Mouse (Mus musculus) embryonic facial prominence, embryonic 15.5 days (tissue): ENCODE measurements around the gene Sez6. TPM values are rescaled to one million over a fixed set of nuclear protein-coding genes. Genes with fewer than 3 reads are reported as not detected.

ENCODE experiments used
- ATAC-seq: fragments of 200-750 bp; cut with Nextera tagmentation; 2 replicates; pipeline ENCODE4 v1.8.0; 2017; ENCODE audit warnings: low read depth, moderate TSS enrichment; ENCODE audit not compliant: insufficient number of reproducible peaks, low FRiP score, low TSS enrichment
- H3K27ac ChIP-seq: fragments of 300-500 bp; sonication (generic); replicated peaks from 2 replicates; pipeline ENCODE4 v1.5.1; 2015; ENCODE audit warnings: mild to moderate bottlenecking, inconsistent platforms
- H3K27me3 ChIP-seq: fragments of 300-500 bp; sonication (generic); 2 replicates; pipeline ENCODE4 v1.6.1; 2015; ENCODE audit warnings: inconsistent platforms
- H3K36me3 ChIP-seq: fragments of 300-500 bp; sonication (generic); 2 replicates; pipeline ENCODE4 v1.6.1; 2015; ENCODE audit warnings: mild to moderate bottlenecking, inconsistent platforms
- H3K4me1 ChIP-seq: fragments of 300-500 bp; sonication (generic); 2 replicates; pipeline ENCODE4 v1.6.1; 2015; ENCODE audit warnings: inconsistent platforms
- H3K4me2 ChIP-seq: fragments of 300-500 bp; sonication (generic); replicated peaks from 2 replicates; pipeline ENCODE4 v1.6.1; 2015; ENCODE audit warnings: mild to moderate bottlenecking, inconsistent platforms
- H3K4me3 ChIP-seq: fragments of 300-500 bp; sonication (generic); replicated peaks from 2 replicates; pipeline ENCODE4 v1.5.1; 2015; ENCODE audit warnings: mild to moderate bottlenecking, inconsistent platforms
- H3K9ac ChIP-seq: fragments of 300-500 bp; sonication (generic); 2 replicates; pipeline ENCODE4 v1.6.1; 2015; ENCODE audit warnings: inconsistent platforms
- H3K9me3 ChIP-seq: fragments of 300-500 bp; sonication (generic); replicated peaks from 2 replicates; pipeline ENCODE4 v1.6.1; 2016; ENCODE audit warnings: inconsistent platforms
- WGBS: fragments of 180-500 bp; shearing (Covaris S2); methylation state at CpG from one replicate; pipeline ENCODE4 v1.1.7; 2015; 5-methylcytosine and 5-hydroxymethylcytosine counted together
- polyA plus RNA-seq: library from polyadenylated mRNA; unstranded; fragments of >200 nt; fragmentation: Nextera tagmentation; extraction: Ambion mirVana; gene quantifications from 2 replicates; pipeline ENCODE4 v1.2.1, GENCODE M21; 2015

Gene Sez6
- polyA plus RNA-seq: 0.60 and 1.3 TPM in 2 replicates

DNA sequence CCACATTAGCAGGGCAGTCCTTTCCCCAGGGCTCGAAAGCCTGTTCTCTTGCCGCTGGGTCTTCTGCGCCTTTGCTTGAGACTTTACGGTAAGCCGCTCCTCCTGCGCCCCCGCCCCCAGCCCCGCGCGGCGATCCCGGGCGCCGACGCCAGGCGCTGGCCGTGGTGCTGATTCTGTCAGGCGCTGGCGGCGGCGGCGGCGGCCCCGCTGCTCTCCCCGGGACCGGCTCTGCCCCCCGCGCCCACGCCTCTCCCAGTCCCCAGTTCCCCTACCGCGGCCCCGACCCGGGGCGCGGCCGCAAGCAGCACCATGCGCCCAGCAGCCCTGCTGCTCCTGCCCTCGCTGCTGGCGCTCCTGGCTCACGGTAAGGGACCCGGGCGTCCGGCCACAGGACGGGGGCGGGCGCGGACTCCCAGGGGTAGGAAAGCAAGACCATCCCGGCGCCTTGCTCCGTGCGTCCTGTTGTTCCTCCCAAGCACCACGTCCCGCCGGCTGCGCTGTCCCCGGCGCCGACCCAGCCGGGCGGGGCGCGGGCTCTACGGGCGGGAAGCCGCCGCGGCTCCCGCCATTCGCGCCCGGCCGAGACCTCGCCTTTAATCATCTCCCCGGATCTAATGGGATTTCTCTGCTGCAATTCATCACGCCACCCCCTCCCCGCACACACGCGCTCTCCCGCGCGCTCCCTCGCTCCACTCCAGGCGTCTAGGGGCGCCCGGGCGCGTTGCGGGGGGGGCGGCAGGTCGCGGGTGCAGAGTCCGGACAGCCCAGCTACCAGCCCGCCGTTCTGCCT, at the start of gene Sez6:
Gene Sez6, plus strand, starts transcription at position 50 of the 790 bp plus-strand sequence.
- Histone ChIP-seq H3K36me3 (no peaks in the 10 kb centered on the region), H3K9me3 (no peaks in the 10 kb centered on the region), H3K4me3 (peak within 1 kb of the TSS; percentile 51), H3K27ac (no peak within 1 kb of the TSS), H3K4me2 (peak within 1 kb of the TSS; percentile 99), H3K27me3 (peaks cover 72% of the 10 kb centered on the region), H3K4me1 (peaks cover 18% of the 10 kb centered on the region), H3K9ac (no peak within 1 kb of the TSS)
- ATAC-seq: peak; percentile 45; the same call in 1 of the 2 replicates
- WGBS: under 1% methylated on average over 94 of the region's 94 CpGs

GRCm38 (mm10) chr11:77884524-77885245, 45.9 kb upstream of the Sez6 start:
- ATAC-seq: no peak
- no peak overlapping the region for H3K9ac ChIP-seq
- H3K9me3 ChIP-seq: no peaks in the 10 kb centered on the region
- H3K27ac ChIP-seq: no peak overlapping the region
- H3K27me3 ChIP-seq: peaks cover 32% of the 10 kb centered on the region
- no peaks in the 10 kb centered on the region for H3K36me3 ChIP-seq
- WGBS: 37% methylated on average over 10 of the region's 10 CpGs
- no peak overlapping the region for H3K4me2 ChIP-seq
- no peak overlapping the region for H3K4me3 ChIP-seq
- peaks cover 33% of the 10 kb centered on the region for H3K4me1 ChIP-seq

DNA sequence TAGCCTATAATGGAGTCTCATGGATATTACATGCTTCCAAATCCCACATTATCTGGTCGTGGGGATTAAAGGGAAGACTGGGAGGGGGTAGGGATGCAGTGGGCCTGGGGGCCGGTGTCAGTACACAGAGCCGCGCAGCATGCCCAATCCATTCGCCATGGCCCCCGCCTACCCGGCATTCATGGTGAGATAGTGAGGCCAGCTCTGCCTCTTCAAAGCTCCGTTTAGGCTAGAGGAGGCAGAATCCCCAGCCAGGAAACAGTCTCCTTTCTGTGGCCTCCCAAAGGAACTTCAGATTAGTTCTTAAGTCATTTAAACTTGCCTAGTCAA, 45.4 kb upstream of the Sez6 start:
- ATAC-seq: peak; percentile 73; the same call in 1 of the 2 replicates
- no peak overlapping the region for H3K4me2 ChIP-seq
- H3K9me3 ChIP-seq: no peaks in the 10 kb centered on the region
- 19% methylated on average over 8 of the region's 8 CpGs for WGBS
- H3K36me3 ChIP-seq: no peaks in the 10 kb centered on the region
- no peak overlapping the region for H3K27ac ChIP-seq
- no peak overlapping the region for H3K4me3 ChIP-seq
- no peak overlapping the region for H3K9ac ChIP-seq
- peaks cover 33% of the 10 kb centered on the region for H3K4me1 ChIP-seq
- peaks cover 33% of the 10 kb centered on the region for H3K27me3 ChIP-seq

DNA sequence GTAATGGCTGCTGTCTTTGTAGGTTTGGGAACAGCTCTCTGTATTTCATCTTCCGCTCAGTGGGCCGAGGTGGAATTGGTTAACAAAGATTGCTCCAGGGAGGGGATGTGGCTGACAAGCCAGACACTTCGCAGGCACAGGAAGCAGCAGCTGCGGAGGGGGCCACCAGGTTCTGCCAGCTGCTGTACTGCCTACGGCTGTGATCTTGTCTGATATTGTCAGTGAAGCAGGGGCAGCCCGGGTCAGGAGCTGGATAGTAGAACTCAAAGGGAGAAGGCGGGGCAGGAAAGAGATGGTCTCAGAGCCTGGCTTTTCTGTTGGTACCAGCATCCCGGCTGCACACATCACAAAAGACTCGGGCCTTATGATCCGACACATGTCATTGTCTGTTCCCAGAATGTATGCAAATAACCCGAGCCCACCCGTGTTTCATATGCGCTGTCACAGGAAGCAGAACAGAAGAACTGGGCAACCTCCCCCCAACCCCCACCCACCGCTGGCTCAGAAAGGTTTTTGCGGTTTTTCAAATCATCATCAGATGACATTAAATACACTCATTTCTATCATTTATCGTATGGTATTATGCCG, 43.1 kb upstream of the Sez6 start:
- Histone ChIP-seq H3K9ac (no peak overlapping the region), H3K9me3 (no peaks in the 10 kb centered on the region), H3K4me2 (peak overlapping the region; percentile 19; the same call in 1 of the 2 replicates), H3K4me3 (no peak overlapping the region), H3K4me1 (peaks cover 33% of the 10 kb centered on the region), H3K27ac (no peak overlapping the region), H3K36me3 (no peaks in the 10 kb centered on the region), H3K27me3 (peaks cover 36% of the 10 kb centered on the region)
- WGBS: 9% methylated on average over 17 of the region's 17 CpGs
- ATAC-seq: no peak; the same call in 1 of the 2 replicates

DNA sequence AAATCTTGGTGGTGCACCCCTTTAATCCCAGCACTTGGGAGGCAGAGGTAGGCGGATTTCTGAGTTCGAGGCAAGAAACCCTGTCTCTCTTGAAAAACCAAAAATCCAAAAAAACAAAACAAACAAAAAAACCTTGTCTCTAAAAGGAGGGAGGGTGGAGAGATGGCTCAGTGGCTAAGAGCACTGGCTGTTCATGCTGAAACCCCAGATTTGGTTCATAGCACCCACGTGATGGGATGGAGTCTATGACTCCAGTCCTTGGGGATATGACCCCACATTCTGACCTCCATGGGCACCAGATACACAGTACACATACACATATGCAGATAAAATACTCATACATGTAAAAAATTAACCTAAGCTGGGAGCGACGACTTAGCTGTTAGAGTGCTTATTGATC, 41.8 kb upstream of the Sez6 start:
- Histone ChIP-seq H3K4me3 (no peak overlapping the region), H3K36me3 (no peaks in the 10 kb centered on the region), H3K27me3 (peaks cover 29% of the 10 kb centered on the region), H3K4me1 (peaks cover 45% of the 10 kb centered on the region), H3K27ac (no peak overlapping the region), H3K9me3 (no peaks in the 10 kb centered on the region), H3K9ac (no peak overlapping the region), H3K4me2 (no peak overlapping the region)
- WGBS: 83% methylated on average over 5 of the region's 5 CpGs
- ATAC-seq: no peak

DNA sequence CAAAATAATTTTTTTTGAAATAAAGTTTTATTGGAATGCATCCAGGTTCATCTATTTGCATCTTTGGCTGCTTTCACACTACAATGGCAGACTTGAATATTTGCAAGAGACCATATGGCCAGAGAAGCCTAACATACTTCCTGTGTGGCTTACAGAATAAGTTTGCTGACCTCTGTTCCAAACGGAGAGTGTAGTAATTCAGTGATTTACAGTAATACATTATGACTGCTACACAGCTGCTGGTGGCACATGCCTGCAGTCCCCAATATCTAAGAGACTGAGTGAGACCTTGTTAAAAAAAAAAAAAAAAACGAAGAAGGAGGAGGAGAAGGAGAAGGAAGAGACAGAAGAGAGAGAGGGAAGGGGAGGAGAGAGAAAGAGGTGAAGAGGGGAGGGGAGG, 41.1 kb upstream of the Sez6 start:
- Histone ChIP-seq H3K4me2 (no peak overlapping the region), H3K4me1 (peaks cover 51% of the 10 kb centered on the region), H3K9me3 (no peaks in the 10 kb centered on the region), H3K27ac (no peak overlapping the region), H3K27me3 (peaks cover 26% of the 10 kb centered on the region), H3K9ac (no peak overlapping the region), H3K36me3 (no peaks in the 10 kb centered on the region), H3K4me3 (no peak overlapping the region)
- ATAC-seq: no peak
- WGBS: 23% methylated on average over 1 of the region's 2 CpGs

DNA sequence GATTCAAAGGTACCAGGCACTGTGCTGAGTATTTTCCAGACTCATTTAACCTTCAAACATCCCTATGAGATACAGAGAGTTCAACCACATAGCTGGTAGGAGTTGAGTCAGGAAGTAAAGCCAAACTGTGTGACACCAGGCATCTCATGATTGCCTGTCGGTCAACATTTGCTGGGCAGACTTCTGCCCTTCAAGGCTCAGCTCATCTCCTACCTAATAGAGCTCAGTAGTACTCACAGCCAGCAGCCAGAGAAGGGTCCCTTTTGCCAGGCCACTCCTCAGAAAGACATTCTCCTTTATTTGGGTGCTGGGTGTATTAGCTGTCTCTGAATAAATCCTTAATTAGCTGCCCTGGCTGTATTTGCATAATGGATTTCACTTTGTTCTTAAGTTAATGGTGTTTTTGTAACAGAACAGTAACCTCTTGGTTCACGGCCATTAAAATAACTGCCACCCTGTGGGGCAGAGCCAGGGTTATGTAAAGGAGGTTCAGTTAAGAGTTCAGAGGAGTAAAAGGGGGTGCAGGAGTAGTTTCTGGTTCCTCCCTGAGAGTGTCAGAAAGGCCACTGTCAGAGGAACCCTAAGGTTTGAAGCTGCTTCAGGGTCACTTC, 39.8 kb upstream of the Sez6 start:
- no peak for ATAC-seq
- Histone ChIP-seq H3K9me3 (no peaks in the 10 kb centered on the region), H3K4me2 (no peak overlapping the region), H3K27ac (no peak overlapping the region), H3K4me1 (peaks cover 39% of the 10 kb centered on the region), H3K36me3 (no peaks in the 10 kb centered on the region), H3K9ac (no peak overlapping the region), H3K4me3 (no peak overlapping the region), H3K27me3 (peaks cover 31% of the 10 kb centered on the region)
- 64% methylated on average over 2 of the region's 2 CpGs for WGBS

GRCm38 (mm10) chr11:77892883-77893282, 37.7 kb upstream of the Sez6 start:
- ATAC-seq: no peak
- no peak overlapping the region for H3K4me2 ChIP-seq

GRCm38 (mm10) chr11:77893283-77893682, 37.3 kb upstream of the Sez6 start:
- Histone ChIP-seq H3K4me2 (0 out of 2 replicates have a peak overlapping the region, but pooled peaks have one; percentile 1), H3K36me3 (no peaks in the 10 kb centered on the region), H3K9ac (no peak overlapping the region), H3K27ac (peak overlapping the region; percentile 23; the same call in 1 of the 2 replicates), H3K4me1 (peaks cover 29% of the 10 kb centered on the region), H3K4me3 (no peak overlapping the region), H3K27me3 (peaks cover 37% of the 10 kb centered on the region), H3K9me3 (no peaks in the 10 kb centered on the region)
- WGBS: 36% methylated on average over 6 of the region's 6 CpGs
- no peak for ATAC-seq

More at GRCm38 (mm10) chr11:77892883-77893282, 37.7 kb upstream of the Sez6 start:
- no peak overlapping the region for H3K9ac ChIP-seq
- H3K9me3 ChIP-seq: no peaks in the 10 kb centered on the region
- no peak overlapping the region for H3K27ac ChIP-seq
- WGBS: 12% methylated on average over 5 of the region's 5 CpGs
- peaks cover 29% of the 10 kb centered on the region for H3K4me1 ChIP-seq
- H3K4me3 ChIP-seq: no peak overlapping the region
- H3K36me3 ChIP-seq: no peaks in the 10 kb centered on the region
- peaks cover 34% of the 10 kb centered on the region for H3K27me3 ChIP-seq

DNA sequence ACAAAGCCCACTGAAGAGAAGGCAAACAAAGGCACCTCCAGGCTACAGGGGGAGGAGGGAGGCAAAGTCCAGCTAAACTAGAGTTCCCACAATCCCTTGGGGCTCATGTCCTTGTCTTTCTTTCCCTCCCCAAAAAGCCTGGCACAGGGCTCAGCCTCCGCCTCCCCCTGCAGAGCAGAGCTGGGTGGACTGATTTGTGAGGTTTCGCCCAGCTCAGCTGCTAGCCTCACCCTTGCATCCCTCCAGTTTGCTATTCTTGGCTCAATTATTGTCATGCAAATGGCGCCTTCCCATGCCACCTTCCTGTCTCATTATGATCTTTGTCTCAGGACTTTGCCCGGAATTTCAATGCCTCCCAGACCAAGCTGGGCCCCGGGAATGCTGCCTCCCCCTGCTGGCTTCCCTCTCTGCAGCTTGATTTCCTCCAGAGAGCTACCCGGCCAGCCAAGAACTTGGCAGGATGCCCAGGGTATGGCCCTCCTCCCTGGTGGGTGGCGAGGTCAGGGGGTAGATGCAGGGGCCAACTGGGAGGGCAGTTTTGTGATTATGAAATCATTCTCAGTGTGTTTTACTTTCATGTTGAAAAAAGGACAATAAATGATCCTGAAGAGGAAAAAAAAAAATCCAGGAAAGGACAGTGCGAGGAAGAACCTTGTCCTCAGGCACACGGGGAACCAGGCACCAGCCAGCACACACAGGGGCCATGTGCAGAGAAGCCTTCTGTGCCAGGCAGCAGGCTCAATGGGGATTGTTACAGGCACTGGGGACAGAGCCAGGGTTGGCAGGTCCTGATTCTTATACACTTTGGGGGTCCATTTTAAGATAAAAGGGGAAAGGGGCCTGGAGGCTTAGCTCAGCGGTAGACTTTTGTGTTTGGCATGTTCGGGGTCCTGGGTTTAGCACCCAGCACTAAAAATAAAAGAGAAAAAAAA, 36.5 kb upstream of the Sez6 start, which contains the start of gene Pipox:
Gene Pipox, minus strand, starts transcription at position 310 of the 932 bp plus-strand sequence.
- WGBS: 25% methylated on average over 11 of the region's 11 CpGs
- H3K4me3 ChIP-seq: no peak within 1 kb of the TSS
- H3K4me1 ChIP-seq: peaks cover 29% of the 10 kb centered on the region
- H3K36me3 ChIP-seq: no peaks in the 10 kb centered on the region
- no peak within 1 kb of the TSS for H3K9ac ChIP-seq
- peaks cover 37% of the 10 kb centered on the region for H3K27me3 ChIP-seq
- peak; percentile 83 for ATAC-seq
- no peaks in the 10 kb centered on the region for H3K9me3 ChIP-seq
- H3K4me2 ChIP-seq: 0 out of 2 replicates have a peak within 1 kb of the TSS, but pooled peaks have one; percentile 1
- H3K27ac ChIP-seq: peak within 1 kb of the TSS; percentile 23; the same call in 1 of the 2 replicates
